Mouse (Mus musculus) CH12.LX (cell line): ENCODE results near the gene Ppp1r3c. TPM values are rescaled to one million over a fixed set of nuclear protein-coding genes. Genes with fewer than 3 reads are reported as not detected.

Experiments used
- DNase-seq: peaks from one replicate; pipeline ENCODE4 v3.0.0-alpha.2; 2013; ENCODE audit errors: extremely low read depth
- H3K27ac ChIP-seq: 2 replicates; pipeline ENCODE4 v1.5.1; 2012; ENCODE audit warnings: low read depth, mild to moderate bottlenecking, control low read depth, moderate library complexity; ENCODE audit not compliant: insufficient read depth
- H3K27me3 ChIP-seq: replicated peaks from 2 replicates; pipeline ENCODE3; 2012; ENCODE audit warnings: inconsistent platforms
- H3K36me3 ChIP-seq, 2 experiments: replicated peaks in 1 of 2; 2 replicates each; pipeline versions ENCODE3 to v1.6.1; 2012; ENCODE audit warnings: inconsistent platforms in 1 of 2, low read length in 1 of 2, mild to moderate bottlenecking in 1 of 2, mixed read lengths in 1 of 2, moderate library complexity in 1 of 2; ENCODE audit not compliant: control insufficient read depth in 1 of 2, insufficient read depth in 1 of 2
- H3K4me1 ChIP-seq, 2 experiments: 2 replicates each; pipeline ENCODE4 v1.6.1; 2012; ENCODE audit warnings: inconsistent platforms in 1 of 2, moderate library complexity in 1 of 2; ENCODE audit not compliant: insufficient read depth in 2 of 2, control insufficient read depth in 1 of 2
- H3K4me2 ChIP-seq: 2 replicates; pipeline ENCODE4 v1.6.1; 2012; ENCODE audit warnings: low read depth, mild to moderate bottlenecking, control low read depth; ENCODE audit not compliant: poor library complexity, insufficient read depth, severe bottlenecking
- H3K4me3 ChIP-seq, 3 experiments: fragments of 150-350 bp in 1 of 3; sonication (generic) in 1 of 3; replicated peaks in 1 of 3; 2 replicates each; pipeline versions ENCODE3 to v1.5.1; 2011 to 2012; ENCODE audit warnings: low read depth in 2 of 3, low read length in 2 of 3, mild to moderate bottlenecking in 2 of 3, moderate library complexity in 2 of 3, control low read depth in 1 of 3, improper control_type of control experiment in 1 of 3, inconsistent platforms in 1 of 3, mixed read lengths in 1 of 3; ENCODE audit not compliant: poor library complexity in 1 of 3
- H3K79me2 ChIP-seq: replicated peaks from 2 replicates; pipeline ENCODE4 v1.6.1; 2012; ENCODE audit warnings: mild to moderate bottlenecking, moderate library complexity; ENCODE audit not compliant: control insufficient read depth, poor library complexity, insufficient read depth, severe bottlenecking; ENCODE audit errors: extremely low read depth
- H3K9ac ChIP-seq: 2 replicates; pipeline ENCODE4 v1.6.1; 2012; ENCODE audit warnings: low read depth, mild to moderate bottlenecking, control low read depth, moderate library complexity; ENCODE audit not compliant: insufficient read depth
- H3K9me3 ChIP-seq: replicated peaks from 2 replicates; pipeline ENCODE3; 2012; ENCODE audit warnings: low read length, inconsistent platforms, mixed read lengths
- BHLHE40 ChIP-seq: IDR thresholded peaks from 2 replicates; pipeline ENCODE4 v1.6.1; 2011; ENCODE audit warnings: mild to moderate bottlenecking, low read depth, low read length, improper control_type of control experiment
- CHD1 ChIP-seq: IDR thresholded peaks from 2 replicates; pipeline ENCODE4 v1.6.1; 2012; ENCODE audit warnings: low read depth, low read length, improper control_type of control experiment, inconsistent platforms
- CHD2 ChIP-seq: IDR thresholded peaks from 2 replicates; pipeline ENCODE4 v1.6.1; 2011; ENCODE audit warnings: low read length, improper control_type of control experiment
- CTCF ChIP-seq, 2 experiments: IDR thresholded peaks in 1 of 2; conservative IDR thresholded peaks in 1 of 2; 2 replicates each; pipeline ENCODE4 v1.5.1; 2011 to 2012; ENCODE audit warnings: low read depth in 2 of 2, low read length in 2 of 2, improper control_type of control experiment in 1 of 2, inconsistent platforms in 1 of 2, mild to moderate bottlenecking in 1 of 2, moderate library complexity in 1 of 2
- E2F4 ChIP-seq: IDR thresholded peaks from 2 replicates; pipeline ENCODE4 v1.6.1; 2011; ENCODE audit warnings: low read depth, low read length, improper control_type of control experiment; ENCODE audit not compliant: insufficient replicate concordance
- ELF1 ChIP-seq: IDR thresholded peaks from 2 replicates; pipeline ENCODE4 v1.6.1; 2014; ENCODE audit warnings: low read depth, mild to moderate bottlenecking, inconsistent platforms, low read length, improper control_type of control experiment
- ETS1 ChIP-seq: conservative IDR thresholded peaks from 2 replicates; pipeline ENCODE4 v1.6.1; 2012; ENCODE audit warnings: low read depth, mild to moderate bottlenecking, inconsistent platforms, low read length, improper control_type of control experiment, moderate library complexity
- GABPA ChIP-seq: IDR thresholded peaks from 2 replicates; pipeline ENCODE4 v1.6.1; 2012; ENCODE audit warnings: low read depth, low read length, improper control_type of control experiment, inconsistent platforms; ENCODE audit not compliant: insufficient replicate concordance
- IRF4 ChIP-seq: IDR thresholded peaks from 2 replicates; pipeline ENCODE4 v1.6.1; 2014; ENCODE audit warnings: low read depth, mild to moderate bottlenecking, inconsistent platforms, low read length, improper control_type of control experiment
- JUN ChIP-seq: IDR thresholded peaks from 2 replicates; pipeline ENCODE4 v1.6.1; 2011; ENCODE audit warnings: low read depth, mild to moderate bottlenecking, low read length, improper control_type of control experiment, moderate library complexity; ENCODE audit not compliant: insufficient read depth
- KAT2A ChIP-seq: IDR thresholded peaks from 2 replicates; pipeline ENCODE4 v1.6.1; 2012; ENCODE audit warnings: low read length, improper control_type of control experiment, inconsistent platforms; ENCODE audit not compliant: insufficient replicate concordance
- MAFK ChIP-seq: IDR thresholded peaks from 2 replicates; pipeline ENCODE4 v1.6.1; 2011; ENCODE audit warnings: low read length, improper control_type of control experiment; ENCODE audit not compliant: insufficient replicate concordance
- MAX ChIP-seq: IDR thresholded peaks from 2 replicates; pipeline ENCODE4 v1.6.1; 2011; ENCODE audit warnings: low read length, improper control_type of control experiment
- MAZ ChIP-seq: IDR thresholded peaks from 2 replicates; pipeline ENCODE4 v1.6.1; 2012; ENCODE audit warnings: low read depth, mild to moderate bottlenecking, inconsistent platforms, low read length, improper control_type of control experiment, moderate library complexity
- MEF2A ChIP-seq: IDR thresholded peaks from 2 replicates; pipeline ENCODE4 v1.6.1; 2014; ENCODE audit warnings: low read depth, mild to moderate bottlenecking, inconsistent platforms, low read length, improper control_type of control experiment, borderline replicate concordance
- MYC ChIP-seq: IDR thresholded peaks from 2 replicates; pipeline ENCODE4 v1.6.1; 2011; ENCODE audit warnings: low read depth, mild to moderate bottlenecking, improper control_type of control experiment, low read length
- NELFE ChIP-seq: IDR thresholded peaks from 2 replicates; pipeline ENCODE4 v1.6.1; 2011; ENCODE audit warnings: low read depth, low read length, improper control_type of control experiment
- NRF1 ChIP-seq: IDR thresholded peaks from 2 replicates; pipeline ENCODE4 v1.6.1; 2014; ENCODE audit warnings: low read depth, mild to moderate bottlenecking, inconsistent platforms, low read length, improper control_type of control experiment, moderate library complexity
- POLR2AphosphoS2 ChIP-seq: IDR thresholded peaks from 2 replicates; pipeline ENCODE4 v1.6.1; 2011; ENCODE audit warnings: low read depth, low read length, improper control_type of control experiment
- RAD21 ChIP-seq: IDR thresholded peaks from 2 replicates; pipeline ENCODE4 v1.6.1; 2011; ENCODE audit warnings: low read depth, mild to moderate bottlenecking, low read length, improper control_type of control experiment, moderate library complexity
- RCOR1 ChIP-seq: conservative IDR thresholded peaks from 2 replicates; pipeline ENCODE4 v1.6.1; 2012; ENCODE audit warnings: low read depth, mild to moderate bottlenecking, inconsistent platforms, low read length, improper control_type of control experiment
- SMC3 ChIP-seq: IDR thresholded peaks from 2 replicates; pipeline ENCODE4 v1.6.1; 2011; ENCODE audit warnings: low read depth, low read length, improper control_type of control experiment
- TBP ChIP-seq: conservative IDR thresholded peaks from 2 replicates; pipeline ENCODE4 v1.6.1; 2011; ENCODE audit warnings: low read depth, low read length, improper control_type of control experiment
- TCF12 ChIP-seq: IDR thresholded peaks from 2 replicates; pipeline ENCODE4 v1.6.1; 2014; ENCODE audit warnings: low read depth, mild to moderate bottlenecking, inconsistent platforms, low read length, improper control_type of control experiment
- USF1 ChIP-seq: IDR thresholded peaks from 2 replicates; pipeline ENCODE4 v1.6.1; 2014; ENCODE audit warnings: low read depth, mild to moderate bottlenecking, inconsistent platforms, low read length, improper control_type of control experiment
- ZKSCAN1 ChIP-seq: IDR thresholded peaks from 2 replicates; pipeline ENCODE4 v1.6.1; 2012; ENCODE audit warnings: low read depth, inconsistent platforms, low read length, improper control_type of control experiment, borderline replicate concordance
- ZMIZ1 ChIP-seq: IDR thresholded peaks from 2 replicates; pipeline ENCODE4 v1.6.1; 2012; ENCODE audit warnings: low read depth, mild to moderate bottlenecking, inconsistent platforms, low read length, improper control_type of control experiment
- ZNF384 ChIP-seq: IDR thresholded peaks from 2 replicates; pipeline ENCODE4 v1.6.1; 2012; ENCODE audit warnings: low read depth, low read length, improper control_type of control experiment, inconsistent platforms
- dilution Hi-C: fragments of 300-500 bp; cut with MboI; formaldehyde crosslinking; loops from 2 replicates; pipeline ENCODE4 v1.14.3; 2020; ENCODE audit warnings: low sequenced_read_pairs; ENCODE audit not compliant: extremely low pct_unique_long_range_greater_than_20kb, extremely low pct_ligation_motif_present
- in situ Hi-C: fragments of 300-500 bp; cut with MboI; formaldehyde crosslinking; loops from 3 replicates; pipeline ENCODE4 v1.14.3; 2019; ENCODE audit warnings: low sequenced_read_pairs, low pct_ligation_motif_present, low pct_unique_long_range_greater_than_20kb, mixed read lengths
- polyA plus RNA-seq: library from polyadenylated mRNA; unstranded; fragments of >175 nt; gene quantifications from 2 replicates; pipeline ENCODE4 v1.2.1, GENCODE M21; 2012; ENCODE audit warnings: low read depth; ENCODE audit not compliant: insufficient read length
- total RNA-seq, 2 experiments: library from RNA; depleted of rRNA; stranded (reverse); fragments of 300-350 nt in 1 of 2; fragments of >200 nt in 1 of 2; gene quantifications; 2 replicates each; pipeline ENCODE4 v1.2.3; 2012 to 2014

Gene Ppp1r3c
- total and polyA plus RNA-seq, 3 experiments = not detected

DNA sequence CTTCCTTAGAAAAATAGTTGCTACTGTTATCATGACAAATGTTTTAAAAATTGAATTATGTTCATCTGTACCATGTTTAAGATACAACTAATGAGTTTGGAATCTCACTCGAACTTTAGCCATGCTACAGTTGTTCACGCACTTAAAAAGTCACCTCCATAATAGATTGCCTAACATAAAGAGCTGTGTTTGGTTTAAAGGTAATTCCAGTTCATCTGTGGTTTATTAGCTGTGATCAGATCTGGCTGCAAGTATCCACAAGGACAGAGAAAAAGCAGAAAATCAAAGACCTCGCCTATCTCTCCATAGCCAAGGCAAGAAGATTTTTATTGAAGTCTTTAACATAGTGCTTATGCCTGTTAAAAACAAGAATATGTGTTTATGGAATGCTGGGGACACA lies 43.3 kb upstream of the Ppp1r3c start:
- dilution Hi-C loops (no loop called here), in situ Hi-C loops (no loop called here)
- no peak overlapping the region for H3K9ac ChIP-seq
- no peaks in the 10 kb centered on the region for H3K9me3 ChIP-seq
- H3K27me3 ChIP-seq = no peaks in the 10 kb centered on the region
- no peak for TF ChIP-seq E2F4
- TF ChIP-seq MAFK = no peak
- TF ChIP-seq NELFE = no peak
- TF ChIP-seq MYC = no peak
- TF ChIP-seq ZKSCAN1 = no peak
- TF ChIP-seq TBP = no peak
- no peak for TF ChIP-seq SMC3
- TF ChIP-seq TCF12 = no peak
- TF ChIP-seq RAD21 = no peak
- TF ChIP-seq GABPA = no peak
- TF ChIP-seq ELF1 = no peak
- TF ChIP-seq ZNF384 = no peak
- no peak for TF ChIP-seq MEF2A
- no peak for TF ChIP-seq RCOR1
- no peak for TF ChIP-seq BHLHE40
- no peak for TF ChIP-seq ZMIZ1
- TF ChIP-seq POLR2AphosphoS2 = no peak
- TF ChIP-seq CTCF (conservative IDR thresholded peaks at IDR 0.05 in 1 of 2, IDR thresholded peaks at IDR 0.05 in 1 of 2; ENCODE audit: low read depth in 2 of 2, low read length in 2 of 2) = no peak
- TF ChIP-seq ETS1 = no peak
- peaks cover 0 to 4% of the 10 kb centered on the region in 2 experiments; a peak in 2 of 4 replicates for H3K4me1 ChIP-seq
- H3K27ac ChIP-seq = no peak overlapping the region
- no peaks in the 10 kb centered on the region for H3K36me3 ChIP-seq
- H3K4me2 ChIP-seq = no peak overlapping the region
- DNase-seq = no peak
- H3K4me3 ChIP-seq = no peak overlapping the region
- H3K79me2 ChIP-seq = no peaks in the 10 kb centered on the region

DNA sequence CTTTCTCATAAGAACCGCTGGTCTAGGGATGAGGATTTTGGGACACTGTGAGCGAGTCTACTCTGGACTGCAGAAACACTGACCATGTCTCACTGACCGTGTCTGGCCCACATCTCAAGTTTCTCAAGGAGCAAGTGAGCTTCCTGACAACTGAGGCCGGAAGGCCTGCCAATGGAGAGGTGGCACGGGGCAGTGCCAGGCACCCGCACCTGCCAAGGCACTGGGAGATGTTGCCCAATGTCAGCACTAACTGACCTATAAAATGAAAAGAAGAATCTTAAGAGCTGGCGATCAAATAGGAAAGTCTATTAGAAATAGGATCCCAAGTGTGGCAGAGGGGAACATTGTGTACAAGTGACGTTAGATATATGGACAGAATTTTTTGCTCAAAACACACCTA lies 39.1 kb upstream of the Ppp1r3c start:
- Histone ChIP-seq H3K36me3 (no peaks in the 10 kb centered on the region), H3K27me3 (no peaks in the 10 kb centered on the region), H3K4me3 (no peak overlapping the region), H3K4me2 (no peak overlapping the region), H3K27ac (no peak overlapping the region), H3K9ac (no peak overlapping the region), H3K9me3 (no peaks in the 10 kb centered on the region), H3K4me1 (no peaks in the 10 kb centered on the region), H3K79me2 (no peaks in the 10 kb centered on the region)
- in situ Hi-C loops = no loop called here
- TF ChIP-seq ETS1 (no peak), E2F4 (no peak), CHD2 (no peak), SMC3 (no peak), IRF4 (no peak), RAD21 (no peak), USF1 (no peak), MAX (no peak), KAT2A (no peak), ZKSCAN1 (no peak), NRF1 (no peak), POLR2AphosphoS2 (no peak), MAFK (no peak), CHD1 (no peak), JUN (no peak), ELF1 (no peak), MAZ (no peak)
- no peak for DNase-seq
- dilution Hi-C loops = no loop called here
